Mouse (Mus musculus) adipocyte (in vitro differentiated cells): ENCODE data around the gene Fbxo41.
"Not testable (repeated sequence)": the region's sequence is repeated elsewhere in the genome, so short reads cannot be mapped to it uniquely, and the experiment has no call there.

ENCODE experiments used
- DNase-seq: peaks from one replicate; pipeline ENCODE4 v3.0.0-alpha.2; 2016; ENCODE audit warnings: low spot score

Gene Fbxo41

GRCm38 (mm10) chr6:85491606-85492005 is 11.2 kb downstream of the Fbxo41 start:
- DNase-seq = no peak

DNA sequence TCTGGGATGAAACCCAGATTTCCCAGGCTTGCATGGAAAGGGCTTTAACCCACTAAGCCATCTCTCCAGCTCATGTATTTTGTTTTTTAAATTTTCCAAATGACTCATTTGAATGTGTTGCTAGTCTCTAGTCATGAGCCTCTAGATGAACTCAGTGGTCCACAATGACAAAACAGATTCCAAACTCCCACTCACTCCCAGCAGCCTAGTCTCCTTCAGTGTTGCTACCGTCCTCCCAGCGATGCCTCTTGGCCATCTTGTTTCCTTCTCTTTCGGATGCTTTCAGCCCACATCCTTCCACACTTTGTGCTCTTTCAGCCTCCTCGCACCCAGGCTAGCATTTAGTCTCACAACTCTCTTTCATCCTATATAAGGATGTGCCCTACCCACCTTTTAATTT is 12.5 kb downstream of the Fbxo41 start:
- DNase-seq = no peak

- DNase-seq = no peak
Measured at GRCm38 (mm10) chr6:85489717-85490116, 13.1 kb downstream of the Fbxo41 start.

DNA sequence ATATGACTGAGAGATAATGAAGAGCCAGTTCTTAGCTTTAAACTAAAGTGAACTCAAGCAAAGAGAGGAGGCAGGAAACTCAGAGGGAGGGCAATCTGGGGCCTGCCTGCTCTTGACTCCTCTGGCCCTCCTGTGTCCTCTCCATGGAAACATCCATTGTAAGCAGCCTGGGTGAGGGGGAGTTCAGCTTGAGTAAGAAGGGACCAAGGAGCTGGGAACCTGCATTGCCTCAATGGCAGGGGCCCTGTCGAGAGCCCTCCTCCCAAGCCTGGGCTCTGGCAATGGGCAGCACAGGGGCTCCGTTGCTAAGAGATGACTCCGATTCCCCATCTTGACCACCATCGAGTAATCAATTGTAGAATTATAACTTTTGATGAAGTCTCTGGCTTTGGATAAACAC is 14.3 kb downstream of the Fbxo41 start:
- no peak for DNase-seq

DNA sequence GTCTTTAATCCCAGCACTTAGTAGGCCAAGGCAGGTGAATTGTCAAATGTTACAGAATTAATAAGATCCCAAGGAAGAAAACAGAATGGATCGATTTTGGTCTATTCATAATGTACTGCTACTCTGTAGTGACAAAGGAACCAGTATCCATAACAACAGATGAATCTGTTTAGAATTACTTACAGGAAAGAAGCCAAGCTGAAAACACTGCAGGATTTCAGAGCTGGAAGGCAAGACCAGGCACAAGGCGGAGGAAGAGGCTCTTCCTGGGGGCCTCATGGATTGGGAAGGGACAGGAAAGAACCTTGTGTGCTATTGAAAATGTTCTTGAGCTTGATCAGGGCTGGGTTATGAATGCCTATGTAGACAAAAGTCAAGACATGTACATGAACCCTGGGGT is 17.1 kb downstream of the Fbxo41 start:
- DNase-seq = no peak

DNA sequence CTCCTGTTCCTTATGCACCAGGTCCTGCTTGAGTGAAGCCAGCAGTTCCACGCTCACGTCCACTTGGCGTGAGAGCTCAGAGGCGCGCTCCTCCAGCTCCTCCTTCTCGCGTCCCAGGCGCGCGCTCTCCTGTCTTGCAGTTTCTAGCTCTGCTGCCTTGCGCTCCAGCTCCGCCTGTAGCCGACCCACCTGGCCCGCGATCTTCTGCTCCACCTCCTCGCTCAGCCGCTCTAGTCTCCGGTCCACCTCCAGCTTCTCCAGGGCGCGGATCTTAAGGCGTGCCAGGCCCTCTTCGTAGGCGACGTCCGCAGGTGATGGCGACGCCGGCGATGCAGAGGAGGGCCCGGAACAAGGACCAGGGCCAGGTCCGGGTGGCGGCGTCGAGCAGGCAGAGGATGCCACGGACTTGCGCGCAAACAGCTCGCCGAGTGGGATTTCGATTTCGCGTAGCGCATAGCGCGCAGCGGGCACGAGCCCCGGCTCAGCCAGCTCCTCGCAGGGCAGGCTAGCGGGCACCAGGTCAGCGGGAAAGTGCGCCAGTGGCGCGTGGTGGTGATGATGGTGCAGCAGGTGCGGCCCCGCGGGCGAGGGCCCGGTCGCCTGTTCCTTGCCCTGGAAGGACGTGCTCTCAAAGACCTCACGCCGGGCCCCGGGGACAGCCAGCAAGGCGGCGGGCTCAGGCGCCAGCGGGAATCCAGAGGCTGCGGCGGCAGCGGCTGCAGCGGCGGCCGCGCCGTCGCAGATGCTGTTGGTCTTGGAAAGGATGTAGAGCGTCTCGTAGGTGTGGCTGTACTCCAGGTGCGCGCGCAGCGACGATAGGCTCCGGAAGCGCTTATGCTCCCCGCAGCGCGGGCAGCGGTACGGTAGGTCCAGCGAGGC is 18.7 kb downstream of the Fbxo41 start:
- no peak for DNase-seq

DNA sequence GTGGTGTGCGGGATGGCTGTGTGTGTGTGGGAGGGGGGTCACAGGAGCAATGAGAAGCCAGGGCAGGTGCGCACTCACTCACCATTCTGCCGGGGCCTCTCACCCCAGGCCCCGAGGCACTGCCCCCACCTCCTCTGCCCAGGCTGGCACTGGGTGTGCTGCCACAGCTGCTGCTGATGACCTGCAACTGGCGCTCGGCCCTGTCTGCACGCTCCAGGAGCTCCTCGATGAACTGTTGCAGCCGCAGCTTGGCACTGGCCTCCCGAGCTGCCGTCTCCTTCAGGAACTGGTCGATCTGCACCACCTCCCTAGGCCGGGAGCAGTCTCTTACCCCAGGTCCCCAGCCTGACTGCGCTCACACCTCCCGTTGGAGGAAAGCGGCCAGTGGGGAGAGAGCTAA is 22.1 kb downstream of the Fbxo41 start:
- no peak for DNase-seq

DNA sequence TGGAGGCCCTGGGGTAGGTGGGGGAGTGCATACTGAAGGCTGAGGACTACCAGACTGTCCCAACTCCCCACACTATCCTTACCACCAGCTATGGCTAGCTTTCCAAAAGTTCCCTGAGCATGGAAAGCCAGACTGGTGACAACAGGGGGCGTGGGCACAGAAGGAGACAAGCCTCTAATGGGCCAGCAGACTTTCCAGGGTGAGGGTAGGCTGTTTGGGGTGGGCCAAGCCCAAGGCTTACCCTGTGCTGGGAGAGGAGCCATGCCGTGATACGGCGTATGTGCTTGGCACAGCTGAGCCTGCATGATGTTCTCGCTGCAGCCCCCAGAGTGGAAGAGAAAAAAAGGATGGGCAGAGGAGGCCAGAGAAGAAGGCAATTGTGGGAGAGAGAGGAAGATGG is 22.8 kb downstream of the Fbxo41 start:
- no peak for DNase-seq

DNA sequence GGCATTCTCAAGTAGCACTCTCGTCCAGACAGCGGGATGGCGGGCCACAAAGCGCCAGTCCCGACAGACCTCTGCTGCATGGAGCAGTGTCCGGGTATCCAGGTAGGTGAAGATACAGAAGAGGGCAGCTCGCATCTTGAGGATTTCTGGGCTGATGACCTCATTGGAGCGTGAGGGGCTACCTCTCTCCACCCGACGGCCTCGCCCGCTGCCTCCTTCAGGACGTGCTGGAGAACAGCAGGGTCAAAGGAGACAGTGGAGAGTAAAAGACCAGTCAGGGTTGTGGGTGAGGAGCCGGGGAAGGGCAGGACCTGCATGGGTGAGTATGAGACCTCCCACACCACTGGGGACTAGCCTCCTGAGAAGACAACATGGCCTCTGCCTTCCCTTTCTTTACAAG is 24.4 kb downstream of the Fbxo41 start:
- DNase-seq = no peak

GRCm38 (mm10) chr6:85477366-85477917 is 25.4 kb downstream of the Fbxo41 start:
- DNase-seq = no peak

DNA sequence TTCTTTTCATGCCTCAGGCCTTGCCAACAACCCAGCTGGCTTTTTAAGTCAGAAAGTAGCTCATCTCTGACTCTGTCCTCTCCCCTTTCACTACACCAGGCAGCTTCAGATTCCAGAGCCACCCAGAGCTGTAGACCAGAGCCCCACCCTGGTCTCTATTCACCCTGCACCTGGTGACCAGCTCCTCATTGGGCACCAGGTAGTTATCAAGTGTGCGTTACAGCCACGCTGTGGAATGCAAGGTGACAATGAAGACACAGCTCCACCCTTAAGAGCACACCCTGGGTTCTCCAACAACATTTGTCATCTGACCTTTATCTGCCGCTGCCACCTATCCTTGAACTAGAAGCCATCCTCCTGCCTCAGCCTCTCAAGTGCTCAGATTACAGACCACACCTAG is 27.2 kb downstream of the Fbxo41 start:
- DNase-seq = no peak

- no peak for DNase-seq
Measured at GRCm38 (mm10) chr6:85472542-85472941, 30.3 kb downstream of the Fbxo41 start.

GRCm38 (mm10) chr6:85471962-85472361 is 30.8 kb downstream of the Fbxo41 start:
- no peak for DNase-seq

DNA sequence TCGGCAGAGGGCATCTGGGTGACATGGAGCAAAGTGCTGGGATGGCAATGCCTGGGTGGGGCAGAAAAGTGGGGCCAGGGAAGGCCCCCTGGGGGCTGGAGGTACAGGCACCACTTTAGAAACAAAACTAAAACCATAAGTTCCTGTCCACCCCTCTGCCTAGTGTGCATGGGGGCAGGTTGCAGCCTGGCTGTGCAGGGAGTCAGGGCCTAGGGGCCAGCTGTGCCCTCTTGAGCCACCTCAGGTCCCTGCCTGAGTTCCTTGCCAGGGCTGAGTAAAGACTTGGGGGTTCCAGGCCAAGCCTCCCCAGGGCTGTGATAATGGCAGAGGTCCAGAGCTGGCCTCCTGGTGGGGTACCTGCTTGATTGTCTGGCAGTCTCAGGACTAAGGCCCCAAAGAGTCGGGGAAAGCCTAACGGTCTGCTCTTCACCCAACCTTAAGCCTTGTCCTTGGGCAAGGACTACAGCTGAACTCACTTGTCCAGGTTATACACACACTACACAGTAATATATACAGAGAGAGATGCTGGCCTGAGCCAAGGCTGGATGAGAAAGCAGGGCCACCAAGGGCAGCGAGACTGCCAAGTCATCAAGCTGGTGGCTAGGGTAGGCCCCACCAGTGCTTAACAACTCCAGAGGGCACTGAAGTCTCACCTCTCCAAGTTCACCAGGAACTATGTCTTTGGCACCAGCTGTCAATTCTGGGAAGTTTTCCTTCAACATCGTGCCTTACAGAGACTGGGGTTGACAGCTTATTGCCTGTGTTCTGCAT is 32.9 kb downstream of the Fbxo41 start:
- peak; percentile 45 for DNase-seq

DNA sequence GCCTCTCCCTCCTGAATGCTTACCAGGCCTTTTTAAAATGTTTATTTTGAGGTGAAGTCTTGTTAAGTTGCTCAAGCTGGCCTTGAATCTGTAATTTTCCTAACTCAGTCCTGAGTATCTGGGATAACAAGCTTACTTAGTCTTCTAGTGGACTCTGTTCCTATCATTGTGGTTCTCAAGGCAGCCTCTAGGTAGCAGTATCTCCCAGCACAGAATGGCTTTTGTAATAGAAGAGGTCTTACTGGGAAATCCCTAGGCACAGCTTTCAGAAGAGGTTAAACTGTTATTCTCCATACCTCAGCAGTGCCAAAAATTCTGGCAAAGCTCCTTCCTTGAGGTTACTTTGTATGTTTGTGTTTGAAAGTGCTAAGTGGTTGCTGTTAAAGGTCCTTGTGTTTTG is 37.4 kb downstream of the Fbxo41 start:
- peak; percentile 55 for DNase-seq

GRCm38 (mm10) chr6:85459621-85460020 is 43.2 kb downstream of the Fbxo41 start:
- no peak for DNase-seq

GRCm38 (mm10) chr6:85452816-85453215 is 50.0 kb downstream of the Fbxo41 start:
- DNase-seq = no peak

DNA sequence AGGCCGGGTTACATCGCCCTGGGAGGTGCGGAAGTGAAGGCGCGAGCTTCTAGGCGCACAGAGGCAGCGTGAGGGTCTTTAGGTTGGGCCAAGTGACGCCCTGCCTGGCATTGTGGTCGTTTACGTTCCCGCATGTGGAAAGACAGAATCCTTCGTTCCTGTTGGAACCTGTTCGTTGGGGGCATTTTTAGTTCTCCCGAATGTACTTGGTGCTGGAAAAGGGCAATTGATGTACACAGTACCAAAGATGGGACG is 50.5 kb downstream of the Fbxo41 start:
- DNase-seq = no peak

DNA sequence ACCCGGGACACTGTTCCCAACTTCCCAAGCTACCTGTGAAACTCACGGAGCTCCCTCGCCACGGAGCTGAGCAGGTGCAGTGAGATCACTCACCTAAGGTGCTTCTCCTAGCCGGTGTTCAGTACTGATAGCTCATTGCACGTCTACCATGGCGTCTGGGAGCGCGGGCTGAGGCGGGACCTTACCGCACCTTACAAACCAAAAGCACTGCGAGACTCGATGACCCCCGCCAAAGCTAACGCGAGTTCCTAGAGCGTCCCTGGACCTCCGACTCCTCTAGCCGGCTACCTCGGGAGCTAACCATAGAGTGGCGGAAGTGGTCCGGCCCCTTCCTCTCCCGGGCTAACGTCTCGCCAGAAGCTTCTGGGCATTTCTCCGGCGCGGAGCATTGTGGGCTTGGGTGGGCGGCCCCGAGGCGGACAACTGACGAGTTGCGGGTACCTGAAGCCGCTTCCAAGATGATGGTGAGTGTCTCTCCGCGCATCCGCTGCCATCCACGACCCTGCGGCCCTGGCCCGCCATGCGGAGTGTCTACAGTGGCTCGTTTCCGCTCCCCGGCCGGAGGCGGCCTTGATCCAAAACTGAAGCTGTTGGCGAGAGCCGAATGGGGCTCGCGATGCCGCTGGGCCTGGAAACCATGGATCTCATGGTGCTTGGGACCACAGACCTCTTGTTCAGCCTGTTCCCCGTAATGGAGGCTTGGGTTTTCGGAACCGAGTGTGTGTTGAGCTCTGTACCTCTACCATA is 51.0 kb downstream of the Fbxo41 start, which contains the start of gene Pradc1:
Gene Pradc1, minus strand, starts transcription at position 307 of the 747 bp plus-strand sequence.
- DNase-seq = peak; percentile 100

DNA sequence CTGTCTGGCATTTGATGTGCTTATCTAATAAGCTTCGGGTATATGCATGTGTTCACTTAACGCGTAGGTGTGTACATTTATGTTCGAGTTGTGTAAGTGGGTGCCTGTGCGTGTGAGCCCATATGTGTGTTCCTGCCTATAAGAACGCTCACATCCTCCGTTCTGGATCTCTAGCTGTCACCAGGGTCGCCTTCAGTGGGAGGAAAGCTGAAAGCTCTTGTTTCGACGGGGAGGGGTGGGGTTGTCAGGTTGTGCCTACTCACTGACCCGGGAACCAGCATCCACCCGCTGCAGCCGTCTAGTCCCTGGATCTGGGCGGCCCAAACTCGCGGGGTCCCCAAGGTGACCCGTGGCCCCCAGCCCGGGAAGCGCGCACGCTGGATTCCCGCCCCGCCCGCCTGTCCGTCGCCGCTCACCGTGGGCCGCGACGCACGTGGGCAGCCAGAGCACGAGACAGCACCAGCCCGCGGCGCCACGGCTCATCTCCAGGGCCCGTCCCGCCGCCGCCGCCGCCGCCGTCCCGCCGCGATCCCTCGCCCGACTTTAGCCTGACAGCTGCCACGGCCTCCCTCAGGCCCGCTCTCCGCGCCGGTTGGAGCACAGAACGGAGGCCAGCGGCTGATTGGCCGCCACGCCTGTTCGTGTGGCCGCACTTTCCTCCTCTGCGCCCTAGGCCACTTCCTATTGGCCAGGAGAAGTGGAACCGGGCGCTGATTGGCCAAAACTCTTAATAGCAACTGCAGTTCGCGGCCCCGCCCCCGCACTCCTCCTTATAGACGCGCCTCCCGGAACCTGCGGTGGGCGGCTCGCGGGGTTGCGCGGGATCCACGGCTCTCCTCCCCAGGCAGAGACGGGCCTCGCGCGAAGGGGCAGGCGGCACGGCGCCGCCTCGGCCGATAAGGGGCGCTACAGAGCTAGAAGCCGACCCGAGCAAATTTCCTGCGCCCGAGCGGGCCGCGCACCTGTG is 51.8 kb downstream of the Fbxo41 start, which contains the start of gene Cct7:
Gene Cct7, plus strand, starts transcription at position 818 of the 967 bp plus-strand sequence.
- DNase-seq = peak; percentile 100

- not testable (repeated sequence) for DNase-seq
Measured at GRCm38 (mm10) chr6:85450140-85450539, 52.7 kb downstream of the Fbxo41 start.
